Mouse (Mus musculus) bone marrow, adult 2 months (tissue): ENCODE measurements around the gene Smco3.

ENCODE experiments used
- CTCF ChIP-seq: fragments of 200-500 bp; IDR thresholded peaks from 2 replicates; pipeline ENCODE4 v1.5.1; 2011; ENCODE audit warnings: low read length, control low read depth; ENCODE audit not compliant: control insufficient read depth, insufficient read depth
- POLR2A ChIP-seq: fragments of 200-500 bp; IDR thresholded peaks from 2 replicates; pipeline ENCODE4 v1.6.1; 2011; ENCODE audit warnings: low read depth, mild to moderate bottlenecking, control low read depth, low read length, borderline replicate concordance; ENCODE audit not compliant: control insufficient read depth

DNA sequence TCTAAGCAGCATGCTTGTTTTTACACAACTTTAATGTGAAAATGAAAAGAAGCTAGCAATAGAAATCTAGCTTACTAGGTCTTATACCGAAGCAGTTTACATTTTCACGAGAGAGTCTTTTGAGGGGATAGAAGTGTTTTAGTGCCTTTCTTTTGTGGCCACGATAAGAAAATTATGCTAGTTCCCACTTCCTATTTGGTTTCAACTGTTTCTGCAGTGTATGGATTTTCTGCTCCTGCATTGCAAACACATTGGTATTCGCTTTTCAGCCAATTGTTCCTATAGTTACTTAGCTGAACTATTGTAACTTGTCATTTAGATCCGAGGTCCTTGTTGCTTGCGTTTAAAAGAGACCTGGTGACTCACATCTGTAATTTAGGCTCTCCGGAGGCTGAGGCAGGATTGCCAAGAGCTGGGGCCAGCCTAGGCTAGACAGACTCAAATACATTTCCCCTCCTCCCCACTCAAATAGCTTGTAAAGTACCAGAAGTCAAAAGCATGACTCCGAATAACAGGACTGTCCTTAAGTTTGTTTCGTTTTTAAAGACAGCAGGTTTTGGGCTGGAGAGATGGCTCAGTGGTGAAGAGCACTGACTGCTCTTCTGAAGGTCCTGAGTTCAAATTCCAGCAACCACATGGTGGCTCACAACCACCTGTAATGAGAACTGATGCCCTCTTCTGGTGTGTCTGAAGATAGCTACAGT lies 30.4 kb downstream of the Smco3 start:
- TF ChIP-seq CTCF: no peak
- TF ChIP-seq POLR2A: no peak
